Mouse (Mus musculus): ENCODE data around the gene Pds5a. TPM values are rescaled to one million over a fixed set of nuclear protein-coding genes. Genes with fewer than 3 reads are reported as not detected.
"Not testable (repeated sequence)": the region's sequence is repeated elsewhere in the genome, so short reads cannot be mapped to it uniquely, and the experiment has no call there.

Gene Pds5a
- polyA plus RNA-seq, 1 experiment = 327 TPM

- peak; percentile 98 for TF ChIP-seq EP300 (IDR thresholded peaks at IDR 0.05; ENCODE audit: insufficient read depth, low read depth, low read length)
- TF ChIP-seq POLR2A (IDR thresholded peaks at IDR 0.05; ENCODE audit: insufficient read depth, low read length) = no peak
- no peak for TF ChIP-seq CTCF (IDR thresholded peaks at IDR 0.05; ENCODE audit: low read depth, low read length)
- H3K27ac ChIP-seq (ENCODE audit: insufficient read depth, low read length) = peak overlapping the region; percentile 99
- peaks cover 5% of the 10 kb centered on the region for H3K4me1 ChIP-seq (ENCODE audit: control insufficient read depth, insufficient read depth, low read length)
- H3K27me3 ChIP-seq (ENCODE audit: control insufficient read depth, insufficient read depth, low read length, poor library complexity, severe bottlenecking) = no peaks in the 10 kb centered on the region
- H3K9ac ChIP-seq (ENCODE audit: low read depth, poor library complexity, severe bottlenecking) = peak overlapping the region; percentile 23
- peak overlapping the region; percentile 31 for H3K4me3 ChIP-seq (ENCODE audit: low read depth, low read length)
- H3K9me3 ChIP-seq (replicated peaks; ENCODE audit: control insufficient read depth, insufficient read depth, low read length, poor library complexity, severe bottlenecking) = no peaks in the 10 kb centered on the region
- no peaks in the 10 kb centered on the region for H3K36me3 ChIP-seq (ENCODE audit: control insufficient read depth, insufficient read depth, low read length, poor library complexity, severe bottlenecking)
Observed at GRCm38 (mm10) chr5:65724311-65725054, 26.4 kb upstream of the Pds5a start.

GRCm38 (mm10) chr5:65718368-65718767 is 20.3 kb upstream of the Pds5a start:
- H3K9ac ChIP-seq (ENCODE audit: low read depth, poor library complexity, severe bottlenecking) = no peak overlapping the region
- H3K36me3 ChIP-seq (ENCODE audit: control insufficient read depth, insufficient read depth, low read length, poor library complexity, severe bottlenecking) = no peaks in the 10 kb centered on the region
- no peak for TF ChIP-seq EP300 (IDR thresholded peaks at IDR 0.05; ENCODE audit: insufficient read depth, low read depth, low read length)
- TF ChIP-seq POLR2A (IDR thresholded peaks at IDR 0.05; ENCODE audit: insufficient read depth, low read length) = no peak
- no peak for TF ChIP-seq CTCF (IDR thresholded peaks at IDR 0.05; ENCODE audit: low read depth, low read length)
- H3K27me3 ChIP-seq (ENCODE audit: control insufficient read depth, insufficient read depth, low read length, poor library complexity, severe bottlenecking) = no peaks in the 10 kb centered on the region
- H3K27ac ChIP-seq (ENCODE audit: insufficient read depth, low read length) = no peak overlapping the region
- peaks cover 3% of the 10 kb centered on the region for H3K4me1 ChIP-seq (ENCODE audit: control insufficient read depth, insufficient read depth, low read length)
- H3K9me3 ChIP-seq (replicated peaks; ENCODE audit: control insufficient read depth, insufficient read depth, low read length, poor library complexity, severe bottlenecking) = no peaks in the 10 kb centered on the region
- no peak overlapping the region for H3K4me3 ChIP-seq (ENCODE audit: low read depth, low read length)

GRCm38 (mm10) chr5:65717903-65718211 is 19.8 kb upstream of the Pds5a start:
- H3K9me3 ChIP-seq (replicated peaks; ENCODE audit: control insufficient read depth, insufficient read depth, low read length, poor library complexity, severe bottlenecking); H3K9ac ChIP-seq (ENCODE audit: low read depth, poor library complexity, severe bottlenecking); H3K27me3 ChIP-seq (ENCODE audit: control insufficient read depth, insufficient read depth, low read length, poor library complexity, severe bottlenecking); H3K36me3 ChIP-seq (ENCODE audit: control insufficient read depth, insufficient read depth, low read length, poor library complexity, severe bottlenecking); H3K4me3 ChIP-seq (ENCODE audit: low read depth, low read length); H3K27ac ChIP-seq (ENCODE audit: insufficient read depth, low read length); H3K4me1 ChIP-seq (ENCODE audit: control insufficient read depth, insufficient read depth, low read length): not testable (repeated sequence)

GRCm38 (mm10) chr5:65717063-65717902 is 19.2 kb upstream of the Pds5a start:
- H3K27me3 ChIP-seq (ENCODE audit: control insufficient read depth, insufficient read depth, low read length, poor library complexity, severe bottlenecking) = no peaks in the 10 kb centered on the region
- H3K27ac ChIP-seq (ENCODE audit: insufficient read depth, low read length) = no peak overlapping the region

GRCm38 (mm10) chr5:65715084-65715483 is 17.0 kb upstream of the Pds5a start:
- Histone ChIP-seq H3K9ac (ENCODE audit: low read depth, poor library complexity, severe bottlenecking) (no peak overlapping the region), H3K4me1 (ENCODE audit: control insufficient read depth, insufficient read depth, low read length) (no peaks in the 10 kb centered on the region), H3K27ac (ENCODE audit: insufficient read depth, low read length) (no peak overlapping the region), H3K27me3 (ENCODE audit: control insufficient read depth, insufficient read depth, low read length, poor library complexity, severe bottlenecking) (no peaks in the 10 kb centered on the region), H3K36me3 (ENCODE audit: control insufficient read depth, insufficient read depth, low read length, poor library complexity, severe bottlenecking) (no peaks in the 10 kb centered on the region), H3K9me3 (replicated peaks; ENCODE audit: control insufficient read depth, insufficient read depth, low read length, poor library complexity, severe bottlenecking) (no peaks in the 10 kb centered on the region), H3K4me3 (ENCODE audit: low read depth, low read length) (no peak overlapping the region)
- no peak for TF ChIP-seq CTCF (IDR thresholded peaks at IDR 0.05; ENCODE audit: low read depth, low read length)
- no peak for TF ChIP-seq EP300 (IDR thresholded peaks at IDR 0.05; ENCODE audit: insufficient read depth, low read depth, low read length)
- TF ChIP-seq POLR2A (IDR thresholded peaks at IDR 0.05; ENCODE audit: insufficient read depth, low read length) = no peak

More at GRCm38 (mm10) chr5:65717063-65717902, 19.2 kb upstream of the Pds5a start:
- Histone ChIP-seq H3K36me3 (ENCODE audit: control insufficient read depth, insufficient read depth, low read length, poor library complexity, severe bottlenecking) (no peaks in the 10 kb centered on the region), H3K9ac (ENCODE audit: low read depth, poor library complexity, severe bottlenecking) (no peak overlapping the region), H3K9me3 (replicated peaks; ENCODE audit: control insufficient read depth, insufficient read depth, low read length, poor library complexity, severe bottlenecking) (no peaks in the 10 kb centered on the region), H3K4me1 (ENCODE audit: control insufficient read depth, insufficient read depth, low read length) (no peaks in the 10 kb centered on the region), H3K4me3 (ENCODE audit: low read depth, low read length) (no peak overlapping the region)
- TF ChIP-seq EP300 (IDR thresholded peaks at IDR 0.05; ENCODE audit: insufficient read depth, low read depth, low read length) (no peak), CTCF (IDR thresholded peaks at IDR 0.05; ENCODE audit: low read depth, low read length) (no peak), POLR2A (IDR thresholded peaks at IDR 0.05; ENCODE audit: insufficient read depth, low read length) (no peak)

- H3K4me1 ChIP-seq (ENCODE audit: control insufficient read depth, insufficient read depth, low read length) = peaks cover 1% of the 10 kb centered on the region
- H3K36me3 ChIP-seq (ENCODE audit: control insufficient read depth, insufficient read depth, low read length, poor library complexity, severe bottlenecking) = no peaks in the 10 kb centered on the region
- no peak for TF ChIP-seq POLR2A (IDR thresholded peaks at IDR 0.05; ENCODE audit: insufficient read depth, low read length)
- TF ChIP-seq CTCF (IDR thresholded peaks at IDR 0.05; ENCODE audit: low read depth, low read length) = no peak
- no peak for TF ChIP-seq EP300 (IDR thresholded peaks at IDR 0.05; ENCODE audit: insufficient read depth, low read depth, low read length)
- H3K27me3 ChIP-seq (ENCODE audit: control insufficient read depth, insufficient read depth, low read length, poor library complexity, severe bottlenecking) = no peaks in the 10 kb centered on the region
- no peak overlapping the region for H3K27ac ChIP-seq (ENCODE audit: insufficient read depth, low read length)
- H3K4me3 ChIP-seq (ENCODE audit: low read depth, low read length) = no peak overlapping the region
- no peaks in the 10 kb centered on the region for H3K9me3 ChIP-seq (replicated peaks; ENCODE audit: control insufficient read depth, insufficient read depth, low read length, poor library complexity, severe bottlenecking)
- H3K9ac ChIP-seq (ENCODE audit: low read depth, poor library complexity, severe bottlenecking) = no peak overlapping the region
Observed at GRCm38 (mm10) chr5:65711463-65711862, 13.4 kb upstream of the Pds5a start.
